Mouse (Mus musculus) T-helper 1 cell (primary cell): ENCODE data around the gene Bspry.

ENCODE experiments used
- in situ Hi-C: fragments of 300-600 bp; cut with MboI, MseI; formaldehyde crosslinking; loops from one replicate; pipeline ENCODE4 v1.15.1; 2025; ENCODE audit warnings: high pct_unique_total_duplicates

Bspry gene

GRCm38 (mm10) chr4:62516079-62516478, 36.2 kb downstream of the Bspry start:
- in situ Hi-C loops: no loop called here

- in situ Hi-C loops: no loop called here
Measured at GRCm38 (mm10) chr4:62516579-62516978, 36.7 kb downstream of the Bspry start.

DNA sequence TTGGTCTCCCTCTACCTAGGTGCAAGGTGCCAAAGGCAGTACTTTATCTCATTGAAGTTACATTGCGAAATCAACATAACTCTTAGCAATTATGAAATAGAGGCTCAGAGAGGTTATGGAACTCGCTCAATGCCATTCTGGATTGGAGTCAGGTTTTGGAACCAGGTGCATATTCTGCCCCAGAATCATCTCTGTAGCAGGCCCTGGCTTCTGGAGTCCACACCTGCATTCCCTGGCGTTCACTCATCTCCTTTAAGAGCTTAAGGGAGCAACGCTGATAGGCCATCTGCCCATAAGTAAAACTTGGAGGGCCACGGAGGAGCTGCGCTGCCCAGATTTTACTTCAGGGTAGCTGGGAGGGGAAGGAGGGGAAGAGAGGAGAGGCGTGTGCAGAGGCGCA, 37.2 kb downstream of the Bspry start:
- in situ Hi-C loops: no loop called here

- in situ Hi-C loops: no loop called here
Measured at GRCm38 (mm10) chr4:62517538-62518415, 37.9 kb downstream of the Bspry start.

DNA sequence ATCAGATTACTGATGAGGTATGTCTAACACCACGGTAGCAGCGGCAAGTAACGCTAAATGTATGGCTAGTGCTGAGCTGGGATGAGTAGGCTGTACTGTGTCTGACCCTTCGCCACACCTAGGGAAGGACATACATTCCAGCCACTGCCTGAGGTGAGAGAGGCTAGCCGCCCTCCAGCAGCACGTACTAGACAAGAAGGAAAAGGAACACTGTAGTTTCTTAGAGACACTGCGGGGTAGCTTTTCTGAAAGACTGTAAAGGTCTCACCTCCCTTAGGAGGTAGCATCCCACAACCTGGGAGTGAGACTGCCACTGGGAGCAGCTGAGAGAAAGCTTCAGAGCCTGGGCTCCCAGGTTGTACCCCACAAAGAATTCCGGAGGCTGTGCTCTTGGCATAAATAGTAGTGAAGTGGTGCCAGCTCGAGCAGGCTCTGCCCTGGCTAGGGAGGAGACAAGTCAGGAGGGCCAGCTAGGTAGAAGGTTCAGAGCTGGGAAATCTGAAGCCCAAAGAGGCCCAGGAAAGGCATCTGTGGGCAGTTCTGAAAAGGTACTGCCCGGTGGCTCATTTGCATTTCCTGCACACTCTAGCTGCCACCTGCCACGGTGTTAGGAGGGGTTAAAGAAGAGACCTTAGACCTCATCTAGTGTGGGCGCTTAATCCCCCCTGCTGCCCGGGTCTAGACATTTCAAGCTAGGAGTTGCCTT, 38.7 kb downstream of the Bspry start:
- in situ Hi-C loops: no loop called here

GRCm38 (mm10) chr4:62519122-62519848, 39.4 kb downstream of the Bspry start:
- in situ Hi-C loops: no loop called here

DNA sequence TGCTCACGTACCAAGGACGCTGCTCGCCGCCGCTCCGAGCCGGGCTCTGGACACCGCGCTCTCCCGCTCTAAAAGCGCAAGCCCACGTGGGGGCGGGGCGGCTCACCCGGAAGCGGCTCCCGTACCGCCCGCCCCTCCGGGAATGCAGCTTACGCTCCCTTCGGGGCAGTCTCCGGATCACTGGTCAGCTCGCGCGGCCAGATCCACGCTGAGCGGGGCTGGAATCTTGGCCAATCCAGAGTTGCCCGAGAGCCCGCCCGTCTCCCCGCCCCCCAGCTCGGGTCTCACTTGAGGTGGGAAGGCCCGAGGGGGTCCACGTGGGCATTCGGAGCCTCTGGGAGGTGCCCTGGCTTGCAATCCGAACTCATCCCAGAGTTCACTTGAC, 40.0 kb downstream of the Bspry start, which contains the start of gene Alad:
Gene Alad, minus strand, starts transcription at position 70 of the 385 bp plus-strand sequence.
- in situ Hi-C loops: loop anchor here (10.0 kb wide), 1 partner anchor 885 kb away; the partner anchor contains the start of gene Akna

- in situ Hi-C loops: loop anchor here (10.0 kb wide), 1 partner anchor 884 kb away; the partner anchor contains the start of gene Akna
Measured at GRCm38 (mm10) chr4:62520892-62521400, 41.1 kb downstream of the Bspry start.

DNA sequence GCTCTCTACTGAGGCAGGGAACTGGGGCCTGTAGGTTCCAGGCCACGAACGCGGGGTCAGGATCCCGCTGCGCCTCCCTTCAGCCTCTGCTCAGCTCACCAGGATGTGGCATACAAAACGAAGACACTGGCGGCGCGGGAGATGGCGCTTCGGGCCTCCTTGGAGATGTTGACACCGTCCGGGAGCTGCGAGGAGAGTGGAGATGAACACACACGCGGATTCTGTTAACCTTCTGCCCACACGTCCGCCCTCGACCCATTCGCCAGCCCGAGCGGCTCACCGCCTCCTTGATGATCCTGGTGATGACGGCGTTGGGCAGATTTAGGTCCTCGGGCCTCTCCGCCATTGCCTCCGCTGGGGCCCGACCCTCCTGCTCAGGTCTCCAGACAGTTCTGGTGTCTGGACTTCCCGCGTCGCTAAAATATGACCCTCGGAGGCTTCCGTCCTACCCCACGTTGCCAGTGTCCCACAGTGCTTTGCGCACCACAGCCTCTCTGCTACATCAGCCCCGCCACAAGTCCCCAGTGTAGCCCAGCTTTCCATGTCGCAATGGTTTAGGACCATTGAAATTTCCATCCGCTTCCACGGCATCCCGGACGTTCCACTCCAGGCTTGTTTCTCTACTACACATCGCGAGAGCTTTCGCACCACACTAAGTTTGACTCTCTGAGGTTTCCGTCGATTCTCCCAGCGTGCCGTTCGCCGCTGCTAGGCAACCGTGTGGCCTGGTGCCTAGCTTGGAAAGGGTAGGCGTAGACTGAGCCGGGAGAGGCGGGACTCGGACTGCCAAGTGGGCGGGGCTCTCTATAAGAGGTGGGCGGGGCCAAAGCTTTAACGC, 45.0 kb downstream of the Bspry start, which contains the start of the genes Pole3 and 4933430I17Rik:
Gene Pole3, minus strand, starts transcription at position 418 of the 838 bp plus-strand sequence.
Gene 4933430I17Rik, plus strand, starts transcription at position 719 of the 838 bp plus-strand sequence.
- in situ Hi-C loops: loop anchor here (10.0 kb wide), 1 partner anchor 880 kb away; the partner anchor contains the start of gene Akna

- in situ Hi-C loops: loop anchor here (10.0 kb wide), 1 partner anchor 879 kb away; the partner anchor contains the start of gene Akna
Measured at GRCm38 (mm10) chr4:62525489-62525811, 45.6 kb downstream of the Bspry start.

DNA sequence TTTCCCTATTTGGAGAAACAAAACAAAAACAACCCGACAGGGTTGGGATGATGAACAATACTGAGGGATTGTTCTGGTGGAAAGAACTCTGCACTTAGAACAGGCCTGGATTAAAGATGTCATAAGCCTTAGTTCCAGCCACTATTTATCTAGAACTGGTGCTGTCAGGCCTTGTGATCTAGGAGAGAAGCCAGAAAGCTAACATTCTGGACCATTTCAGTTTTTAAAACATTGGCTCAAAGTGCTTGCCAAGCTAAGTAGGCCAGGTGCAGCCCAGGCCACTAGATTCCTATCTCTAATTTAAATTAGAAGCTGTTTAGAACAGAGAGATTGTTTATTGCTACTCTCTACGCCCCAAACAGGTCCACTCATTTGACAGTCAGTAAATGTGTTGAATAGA, 46.4 kb downstream of the Bspry start:
- in situ Hi-C loops: loop anchor here (10.0 kb wide), 1 partner anchor 879 kb away; the partner anchor contains the start of gene Akna

DNA sequence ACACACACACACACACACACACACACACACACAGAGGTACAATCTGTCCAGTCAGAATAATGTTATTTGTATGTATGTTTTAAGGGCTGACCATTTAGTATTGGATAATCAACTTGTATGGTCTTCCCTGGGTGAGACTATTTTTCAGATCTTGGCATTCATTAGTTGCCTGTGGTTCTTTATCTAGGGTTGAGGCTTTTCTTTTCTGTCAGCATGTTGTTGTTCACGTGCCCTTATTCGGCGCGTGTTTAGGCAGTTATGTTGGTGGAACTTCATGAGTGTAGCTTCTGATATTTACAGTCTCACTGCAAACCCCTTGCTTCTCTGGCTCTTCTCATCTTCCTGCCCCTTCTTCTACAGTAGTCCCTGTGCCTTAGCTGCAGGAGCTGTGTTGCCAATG, 47.8 kb downstream of the Bspry start:
- in situ Hi-C loops: loop anchor here (10.0 kb wide), 1 partner anchor 877 kb away; the partner anchor contains the start of gene Akna

- in situ Hi-C loops: no loop called here
Measured at GRCm38 (mm10) chr4:62533729-62534128, 53.9 kb downstream of the Bspry start.

GRCm38 (mm10) chr4:62541802-62542201, 61.9 kb downstream of the Bspry start:
- in situ Hi-C loops: loop anchor here (10.0 kb wide), 1 partner anchor 213 kb away; no protein-coding TSS in a partner anchor

DNA sequence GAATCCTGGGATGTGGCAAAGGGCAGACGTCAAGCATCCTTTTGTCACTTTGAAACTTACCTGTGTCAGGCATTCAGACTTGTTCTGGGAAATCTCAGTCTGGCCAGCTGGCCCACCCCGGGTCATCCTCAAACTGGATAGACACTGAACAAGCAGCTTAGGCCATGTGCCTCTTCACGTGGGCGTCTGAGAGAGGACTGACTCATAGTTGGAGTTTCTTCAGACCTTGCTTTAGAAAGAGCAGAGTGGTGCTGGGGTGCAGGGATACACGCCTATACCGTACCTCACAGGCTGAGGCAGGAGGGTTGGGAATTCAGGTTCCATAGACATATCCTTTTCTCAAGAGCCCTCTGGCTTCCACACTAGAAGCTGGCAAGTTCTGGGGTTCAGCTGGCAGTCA, 63.9 kb downstream of the Bspry start:
- in situ Hi-C loops: loop anchor here (10.0 kb wide), 1 partner anchor 211 kb away; no protein-coding TSS in a partner anchor

DNA sequence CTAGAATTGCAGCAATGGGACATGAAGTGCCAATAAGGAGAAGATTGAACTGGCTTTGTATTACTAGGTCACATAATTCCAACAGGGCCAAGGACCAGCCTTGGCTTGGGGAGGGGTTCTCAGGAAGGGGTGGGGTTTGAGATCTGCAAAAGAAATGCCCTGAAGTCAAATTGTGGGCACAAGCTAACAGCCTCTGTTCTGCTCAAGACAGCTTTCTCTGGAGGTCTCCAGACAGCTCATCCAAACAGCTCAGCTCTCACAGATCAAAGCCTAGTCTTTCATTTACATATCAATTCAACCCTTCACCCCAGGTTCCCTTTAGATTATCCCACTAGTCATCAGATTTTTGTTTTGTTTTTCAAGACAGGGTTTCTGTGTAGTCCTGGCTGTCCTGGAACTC, 64.9 kb downstream of the Bspry start:
- in situ Hi-C loops: loop anchor here (10.0 kb wide), 1 partner anchor 210 kb away; no protein-coding TSS in a partner anchor
